Mouse (Mus musculus) large intestine, adult 2 months (tissue): ENCODE measurements around the gene Gramd1c. TPM values are rescaled to one million over a fixed set of nuclear protein-coding genes. Genes with fewer than 3 reads are reported as not detected.

Source experiments
- DNase-seq: peaks from one replicate; pipeline ENCODE4 v3.0.0-alpha.2; 2012; ENCODE audit warnings: low read depth, low spot score
- WGBS: fragments of 180-500 bp; shearing (Covaris S2); methylation state at CpG from one replicate; pipeline ENCODE4 v1.1.7; 2018; 5-methylcytosine and 5-hydroxymethylcytosine counted together
- polyA plus RNA-seq: library from polyadenylated mRNA; depleted of rRNA; stranded (reverse); fragments of >200 nt; gene quantifications from 2 replicates; pipeline ENCODE4 v1.2.3, GENCODE M21; 2012

The Gramd1c gene
- polyA plus RNA-seq, 1 experiment: 1.7 TPM

DNA sequence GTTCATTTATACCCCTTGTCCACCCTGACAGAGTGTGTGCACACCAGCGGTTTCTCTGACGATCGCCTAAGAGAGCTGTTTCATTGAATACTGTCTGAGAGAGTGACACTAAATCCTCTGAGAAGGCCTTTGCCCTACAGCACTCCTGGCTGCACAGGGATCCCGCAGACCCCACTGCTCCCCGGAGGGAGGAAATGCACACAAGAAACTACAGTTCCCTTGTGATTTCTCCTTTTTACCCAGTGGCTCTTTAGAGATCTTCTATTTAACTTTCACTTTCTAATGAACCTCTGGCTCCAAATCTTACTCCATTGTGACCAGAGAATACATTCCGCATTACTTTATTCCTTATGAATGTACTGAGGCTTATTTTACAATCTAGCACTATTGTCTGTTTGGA is 36.9 kb downstream of the Gramd1c start:
- 20% methylated on average over 6 of the region's 6 CpGs for WGBS
- DNase-seq: no peak

DNA sequence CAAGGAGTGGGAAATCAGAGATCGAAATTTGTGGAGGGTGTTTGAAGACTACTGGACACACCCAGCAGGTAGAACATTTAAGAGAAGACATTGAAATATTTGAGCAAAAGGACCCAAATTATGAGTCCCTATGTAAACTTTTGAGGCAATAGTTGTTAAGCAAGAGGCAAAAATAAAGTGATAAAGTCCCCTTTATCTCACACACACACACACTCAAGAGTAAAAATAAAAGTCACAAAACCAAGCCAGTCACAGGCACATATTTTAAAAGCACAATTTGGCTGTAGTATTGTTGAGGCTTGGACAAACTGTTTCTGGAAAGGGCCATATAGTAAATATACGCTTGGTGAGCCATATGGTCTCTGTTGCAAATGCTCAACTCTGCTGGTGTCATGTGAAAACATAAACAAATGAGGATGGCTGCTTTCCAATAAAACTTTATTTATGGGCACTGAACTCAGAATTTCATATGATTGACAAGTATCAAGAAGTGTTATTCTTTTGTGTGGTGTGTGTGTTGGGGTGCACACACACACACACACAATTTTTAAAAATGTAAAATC is 44.1 kb downstream of the Gramd1c start:
- WGBS: 54% methylated on average over 2 of the region's 2 CpGs

DNA sequence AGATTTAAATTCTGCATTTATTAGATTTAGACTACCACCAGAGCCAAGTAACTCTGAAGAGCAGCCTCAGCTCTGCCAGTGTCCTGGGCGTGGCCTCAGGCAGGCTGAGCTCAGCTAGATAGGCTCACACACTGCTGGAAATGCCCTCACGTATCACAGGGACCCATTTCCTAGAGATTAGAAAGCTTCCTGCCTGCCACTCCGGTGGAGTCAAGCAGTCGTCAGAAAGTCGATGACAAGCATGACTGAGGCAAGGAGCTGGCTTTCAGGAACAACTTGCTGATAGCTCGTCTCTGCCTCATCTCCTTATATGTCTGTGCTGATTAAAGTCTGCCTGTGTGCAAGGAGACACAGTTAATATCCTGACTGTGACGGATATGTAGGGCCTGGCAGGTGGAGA is 44.8 kb downstream of the Gramd1c start:
- peak; percentile 11 for DNase-seq
- WGBS: 25% methylated on average over 7 of the region's 7 CpGs

More for the DNA sequence above, 44.1 kb downstream of the Gramd1c start:
- no peak for DNase-seq

DNA sequence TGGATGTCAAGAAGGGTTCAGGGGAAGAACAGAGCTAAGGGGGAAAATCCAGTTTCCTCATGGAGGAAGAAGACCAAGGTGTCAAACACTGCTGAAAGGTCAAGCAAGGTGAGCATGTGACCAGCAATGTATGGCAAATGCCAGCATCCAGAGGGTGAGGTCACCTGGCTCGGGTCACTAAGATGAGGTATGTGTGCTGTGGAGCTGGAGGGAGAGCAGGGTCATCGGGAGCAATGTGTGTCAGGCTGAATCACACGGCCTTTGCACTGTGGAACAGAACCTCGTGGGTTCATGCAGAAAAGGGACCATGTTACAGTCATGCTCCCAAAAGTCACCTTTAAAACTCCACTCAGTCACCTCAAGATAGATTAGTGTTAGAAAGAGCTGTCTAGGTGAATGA is 45.4 kb downstream of the Gramd1c start:
- 87% methylated on average over 4 of the region's 4 CpGs for WGBS
- DNase-seq: no peak

DNA sequence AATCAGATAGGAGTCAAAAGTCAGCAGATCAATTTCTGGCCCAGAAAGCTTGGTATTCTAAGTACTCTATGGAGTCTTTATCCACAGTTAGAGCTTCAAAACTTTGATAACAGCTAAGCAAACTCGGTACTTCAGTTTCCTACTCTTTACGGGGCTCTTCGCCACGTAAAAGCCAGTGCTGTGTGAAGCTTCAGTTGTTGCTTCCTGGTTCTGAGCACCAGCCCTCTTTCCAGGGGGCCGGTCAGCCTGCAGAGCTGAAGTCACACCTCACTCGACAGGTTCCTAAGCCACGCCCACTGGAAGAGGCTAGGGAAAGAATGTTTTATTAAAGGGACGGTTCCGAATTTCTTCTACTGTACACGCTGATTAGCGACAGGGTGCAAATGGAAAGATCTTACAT is 47.0 kb downstream of the Gramd1c start:
- peak; percentile 84 for DNase-seq
- 5% methylated on average over 11 of the region's 11 CpGs for WGBS

DNA sequence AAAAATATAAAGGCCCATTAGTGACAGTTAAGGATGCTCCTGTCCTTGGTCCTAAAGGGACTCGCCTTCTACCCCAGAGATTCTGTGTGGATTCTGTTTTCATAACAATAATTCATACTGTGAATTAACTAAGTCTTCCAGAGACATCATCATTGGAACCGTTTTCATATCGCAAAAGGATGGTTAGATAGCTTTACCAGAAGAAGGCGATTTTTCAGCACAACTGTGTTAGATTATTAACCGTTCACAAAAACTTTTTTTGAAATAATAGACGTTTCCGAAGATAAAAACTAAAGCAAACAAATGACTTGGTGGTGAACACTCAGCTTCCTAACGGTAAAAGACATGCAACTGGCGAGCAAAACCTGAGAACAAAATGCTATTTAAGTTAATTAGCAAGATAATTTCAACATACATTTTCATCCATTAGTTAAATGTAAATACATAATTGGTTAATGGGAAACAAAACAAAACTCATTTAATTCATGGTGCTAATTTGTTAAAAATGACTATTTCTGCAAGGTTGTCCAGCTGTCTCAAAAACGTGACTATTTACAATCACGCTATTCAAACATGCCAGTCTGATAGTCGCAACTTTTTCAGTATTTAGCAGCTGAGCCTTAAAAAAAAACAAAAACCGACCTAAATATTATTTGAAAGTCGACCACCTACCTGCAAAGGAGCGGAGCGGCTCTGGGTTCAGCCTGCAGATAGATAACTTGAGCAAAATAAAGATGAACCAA is 47.6 kb downstream of the Gramd1c start:
- no peak for DNase-seq
- WGBS: 36% methylated on average over 16 of the region's 16 CpGs

DNA sequence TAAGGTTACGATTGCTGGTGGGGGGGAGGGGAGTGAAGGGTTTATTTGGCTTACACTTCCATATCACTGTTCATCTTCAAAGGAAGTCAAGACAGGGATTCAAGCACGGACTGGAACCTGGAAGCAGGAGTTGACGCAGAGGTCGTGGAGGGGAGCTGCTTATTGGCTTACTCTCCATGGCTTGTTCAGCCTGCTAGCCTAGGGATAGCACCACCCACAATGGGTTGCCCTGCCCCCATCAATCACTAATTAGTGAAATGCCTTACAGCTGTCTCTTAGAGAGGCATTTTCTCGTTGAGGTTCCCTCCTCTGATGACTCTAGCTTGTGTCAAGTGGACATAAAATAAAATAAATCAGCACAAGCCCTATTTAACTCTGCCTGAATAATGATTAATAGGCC is 52.1 kb downstream of the Gramd1c start:
- 78% methylated on average over 5 of the region's 5 CpGs for WGBS
- DNase-seq: no peak

DNA sequence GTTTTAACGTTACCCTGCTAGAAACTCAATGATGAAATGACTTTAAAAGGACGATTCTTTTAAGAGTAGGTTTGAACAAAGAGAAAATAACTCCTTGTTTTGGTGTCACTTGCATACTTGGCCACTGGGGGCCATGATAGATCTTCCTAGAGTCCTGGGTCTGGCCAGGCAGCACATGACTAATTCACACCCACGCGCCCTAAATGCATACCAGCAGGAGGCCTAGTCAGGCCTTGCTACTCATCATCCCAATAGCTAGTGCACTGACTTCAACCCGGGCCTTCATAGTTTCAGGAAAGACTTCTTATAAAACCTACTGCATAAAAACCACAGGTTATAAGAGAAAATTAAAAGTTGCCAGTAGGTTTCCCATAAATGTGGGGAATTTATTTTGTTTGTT is 61.1 kb downstream of the Gramd1c start:
- no peak for DNase-seq
- WGBS: 70% methylated on average over 5 of the region's 5 CpGs

DNA sequence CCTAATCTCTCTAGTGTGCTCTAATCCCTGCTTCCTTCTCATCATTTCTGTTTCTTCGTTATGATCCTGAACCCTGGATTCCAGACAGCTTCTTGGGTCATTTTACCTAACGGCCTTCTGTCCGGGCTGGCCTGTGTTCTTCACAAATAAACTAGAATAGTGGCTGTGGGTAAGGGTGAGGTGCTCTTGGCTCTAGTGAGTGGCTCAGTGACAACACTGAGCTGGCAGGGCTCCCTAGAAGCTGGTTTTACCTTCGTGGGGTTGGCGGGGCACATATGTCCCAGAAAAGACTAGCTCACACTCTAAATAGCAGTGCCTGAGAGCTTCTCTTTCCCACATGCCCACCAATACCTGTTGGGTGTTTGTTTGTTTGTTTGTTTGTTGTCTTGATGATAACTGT is 63.6 kb downstream of the Gramd1c start:
- DNase-seq: no peak
- 86% methylated on average over 5 of the region's 5 CpGs for WGBS

DNA sequence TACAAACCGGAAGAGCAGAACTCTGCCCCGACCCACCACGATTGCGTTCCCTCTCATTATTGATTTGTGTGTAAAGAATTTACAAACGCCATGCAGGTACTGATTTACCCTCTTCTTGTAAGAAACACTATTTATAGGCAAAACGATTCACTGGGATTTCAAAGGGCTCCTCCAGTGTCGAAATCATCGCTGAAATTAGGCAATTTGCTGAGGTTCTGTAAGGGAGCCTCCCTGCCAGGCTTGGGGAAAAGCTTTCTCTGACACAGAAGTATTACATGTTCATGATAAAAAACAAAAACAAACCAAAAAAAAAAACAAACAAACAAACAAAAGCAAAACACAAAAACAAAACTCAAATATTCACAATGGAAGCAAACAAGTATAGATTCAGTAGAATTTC is 64.0 kb downstream of the Gramd1c start:
- DNase-seq: no peak
- 86% methylated on average over 8 of the region's 8 CpGs for WGBS

DNA sequence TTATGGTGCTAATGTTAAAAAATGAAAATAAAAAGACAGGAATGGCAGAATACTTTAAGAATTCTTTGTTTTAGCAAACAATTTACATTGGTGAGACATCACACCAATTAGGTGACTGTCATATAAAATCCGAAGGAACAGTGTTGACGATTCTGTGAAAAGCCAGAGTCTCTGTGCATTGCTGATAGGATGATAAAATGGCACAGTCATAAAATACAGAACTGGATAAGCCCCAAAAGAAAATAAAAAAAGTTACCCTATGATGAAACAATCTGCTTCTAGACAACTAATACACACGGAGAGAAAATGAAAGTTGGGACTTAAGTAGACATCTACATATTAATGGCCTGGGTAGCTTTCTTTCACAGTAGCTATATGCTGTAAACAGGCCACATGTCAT is 68.5 kb downstream of the Gramd1c start:
- no peak for DNase-seq
- 58% methylated on average over 3 of the region's 3 CpGs for WGBS

DNA sequence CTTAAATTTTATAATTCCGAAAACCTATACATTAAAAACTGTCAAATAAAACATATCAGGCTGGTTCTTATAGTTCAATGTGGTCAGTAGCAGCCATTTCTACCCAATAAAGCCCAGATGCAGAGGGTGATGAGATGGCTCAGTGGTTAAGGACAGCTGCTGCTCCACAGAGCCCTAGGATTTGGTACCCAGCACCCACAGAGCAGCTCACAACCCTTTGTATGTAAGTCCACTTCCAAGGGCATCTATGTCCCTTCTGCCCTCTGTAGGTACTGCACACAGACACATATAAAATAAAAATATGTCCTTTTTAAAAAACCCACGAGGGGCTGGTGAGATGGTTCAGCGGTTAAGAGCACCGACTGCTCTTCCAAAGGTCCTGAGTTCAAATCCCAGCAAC is 76.8 kb downstream of the Gramd1c start:
- no peak for DNase-seq
- WGBS: 94% methylated on average over 4 of the region's 4 CpGs

DNA sequence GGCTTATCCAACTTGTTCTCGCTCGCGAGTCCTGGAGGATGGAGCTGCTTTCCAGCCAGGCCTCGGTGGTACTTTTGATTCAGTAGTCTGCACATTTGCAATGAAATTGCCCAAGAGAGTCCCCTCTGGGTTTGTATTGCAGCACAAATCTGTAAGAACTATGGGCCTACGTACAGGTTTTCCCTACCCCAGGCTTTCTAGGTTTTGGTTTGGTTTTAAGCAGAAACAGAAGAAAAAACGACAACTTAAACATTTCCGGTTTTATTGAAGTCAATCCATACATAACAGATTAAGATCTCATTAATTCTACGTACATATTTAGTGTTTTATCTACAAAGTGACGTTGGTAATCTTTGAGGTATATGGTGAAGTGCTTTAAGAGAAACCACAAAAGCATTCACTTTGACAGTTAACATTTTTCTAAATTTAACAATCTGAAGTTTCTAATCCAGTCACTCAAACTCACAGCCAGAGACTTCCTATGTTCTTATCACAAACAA is 83.0 kb downstream of the Gramd1c start:
- no peak for DNase-seq
- 38% methylated on average over 9 of the region's 9 CpGs for WGBS

DNA sequence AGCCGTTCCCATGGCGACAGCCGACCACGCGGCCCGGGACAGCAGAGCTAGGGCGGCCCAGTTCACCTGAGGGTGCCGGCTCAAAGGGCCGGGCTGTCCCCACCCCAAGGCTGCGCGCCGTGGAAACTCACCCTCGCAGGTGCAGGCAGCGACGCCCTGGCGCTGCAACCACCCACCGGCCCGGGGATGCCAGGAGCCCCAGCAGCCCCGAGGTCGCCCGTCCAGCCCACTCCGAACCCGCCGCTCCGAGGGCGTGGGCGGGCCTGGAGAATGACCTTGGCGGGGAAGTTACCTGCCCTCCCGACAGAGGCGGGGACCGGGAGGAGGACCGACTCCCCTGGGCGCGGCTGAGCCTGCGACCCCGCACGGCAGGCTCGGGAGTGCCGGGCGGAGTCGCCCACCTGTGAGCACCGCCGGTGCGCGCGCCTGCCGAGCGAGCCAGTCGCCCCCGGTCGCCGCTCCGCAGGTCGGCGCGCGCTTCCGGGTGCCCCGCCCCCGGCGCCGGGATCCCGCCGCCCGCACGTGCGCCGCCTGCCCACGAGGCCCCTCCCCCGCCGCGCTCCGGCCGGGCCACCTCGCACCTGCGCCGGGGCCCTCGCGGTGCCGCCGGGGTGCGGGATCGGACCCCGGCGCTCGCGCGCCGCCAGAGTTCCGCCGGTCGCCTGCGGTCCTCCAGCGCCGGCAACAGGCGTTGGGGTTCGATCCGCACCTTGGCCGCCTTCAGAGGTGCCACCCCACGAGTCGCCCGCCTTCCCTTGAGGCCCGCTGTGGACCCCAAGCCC is 83.6 kb downstream of the Gramd1c start, which contains the start of gene Zdhhc23:
Zdhhc23 (minus strand) TSS at position 464 of the 782 bp plus-strand sequence.
- WGBS: under 1% methylated on average over 90 of the region's 103 CpGs
- peak; percentile 7 for DNase-seq

DNA sequence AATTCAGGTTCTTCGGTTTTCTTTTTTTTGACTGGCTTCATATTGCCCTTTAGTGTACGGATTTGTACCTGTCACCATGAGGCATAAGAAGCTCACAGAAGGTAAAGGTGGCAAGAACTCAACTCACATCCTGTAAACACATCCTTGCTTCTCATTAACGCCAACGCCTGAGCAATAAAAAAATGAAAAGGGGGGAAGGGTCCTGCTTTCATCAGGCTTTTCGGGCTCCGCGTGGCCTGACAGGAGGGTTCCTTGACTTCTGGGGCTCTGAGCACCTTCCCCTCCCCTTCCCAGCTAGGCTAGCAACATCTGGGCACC is 84.2 kb downstream of the Gramd1c start:
- WGBS: 29% methylated on average over 7 of the region's 7 CpGs
- DNase-seq: peak; percentile 4

DNA sequence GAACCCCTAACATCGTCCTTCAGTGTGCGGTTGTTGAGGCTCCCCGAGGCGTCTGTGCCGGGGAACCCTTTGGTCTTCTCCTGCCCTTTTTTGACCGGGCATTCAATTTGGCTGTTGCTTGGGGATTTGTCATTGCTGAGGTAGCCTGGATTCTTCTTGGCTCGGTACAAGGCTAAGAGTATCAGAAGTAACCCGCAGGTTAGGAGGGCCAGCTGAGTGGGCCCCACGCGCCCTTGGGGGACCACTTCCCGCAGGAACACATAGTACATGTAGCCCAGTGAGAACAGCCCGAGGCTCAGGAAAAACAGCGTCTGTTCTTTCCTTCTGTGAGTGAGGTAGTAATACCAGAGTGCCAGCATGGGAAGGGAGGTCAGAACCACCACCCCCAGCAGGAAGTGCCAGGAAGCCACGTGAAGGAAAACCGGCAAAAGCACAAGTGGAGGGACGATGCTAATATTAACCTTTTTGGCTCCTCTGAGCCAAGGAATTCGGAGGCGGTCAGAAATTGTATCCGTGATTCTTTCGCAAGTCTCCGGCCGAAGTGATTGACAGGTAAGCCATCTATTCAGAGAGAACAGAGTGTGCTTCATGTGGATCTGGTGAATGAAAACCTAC is 89.4 kb downstream of the Gramd1c start:
- DNase-seq: no peak
- WGBS: 89% methylated on average over 22 of the region's 22 CpGs

DNA sequence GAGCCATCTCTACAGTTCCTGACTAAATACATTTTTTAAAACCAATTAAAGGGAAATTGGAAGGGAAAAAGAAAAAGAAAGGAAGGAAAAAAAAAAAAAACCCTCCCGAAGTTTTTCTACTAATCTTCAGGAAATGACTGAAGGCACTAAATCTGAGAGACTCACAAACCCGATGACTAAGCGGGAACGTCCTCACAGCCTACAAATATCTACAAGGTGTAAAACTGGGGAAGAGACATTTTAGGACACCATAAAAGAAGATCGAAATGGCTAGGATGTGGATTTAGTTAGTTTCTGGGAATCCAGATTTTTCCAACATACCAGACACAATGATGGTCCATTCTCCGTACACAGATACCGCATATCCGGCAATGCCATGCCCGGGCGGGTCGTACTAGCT is 90.0 kb downstream of the Gramd1c start:
- WGBS: 86% methylated on average over 11 of the region's 11 CpGs
- DNase-seq: no peak

DNA sequence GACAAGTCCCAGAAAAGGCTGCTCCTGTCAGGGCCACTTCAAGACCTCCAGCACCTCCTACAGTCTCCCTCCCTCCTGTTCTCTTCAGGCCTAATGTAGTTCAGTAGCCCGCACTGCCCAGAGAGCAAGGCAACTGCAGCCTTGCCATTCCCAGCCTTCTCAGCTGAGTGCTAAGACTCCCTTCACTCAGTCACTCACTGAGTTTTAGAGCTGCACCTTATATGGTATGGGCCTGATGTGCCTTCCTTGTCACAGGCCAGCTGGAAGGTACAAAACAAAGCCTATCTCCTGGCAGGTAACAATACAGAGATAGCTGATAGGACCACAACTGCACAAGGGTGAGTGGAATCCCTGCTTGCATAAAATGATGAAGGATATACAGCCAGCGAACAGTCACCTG is 90.8 kb downstream of the Gramd1c start:
- WGBS: 96% methylated on average over 2 of the region's 2 CpGs
- no peak for DNase-seq

DNA sequence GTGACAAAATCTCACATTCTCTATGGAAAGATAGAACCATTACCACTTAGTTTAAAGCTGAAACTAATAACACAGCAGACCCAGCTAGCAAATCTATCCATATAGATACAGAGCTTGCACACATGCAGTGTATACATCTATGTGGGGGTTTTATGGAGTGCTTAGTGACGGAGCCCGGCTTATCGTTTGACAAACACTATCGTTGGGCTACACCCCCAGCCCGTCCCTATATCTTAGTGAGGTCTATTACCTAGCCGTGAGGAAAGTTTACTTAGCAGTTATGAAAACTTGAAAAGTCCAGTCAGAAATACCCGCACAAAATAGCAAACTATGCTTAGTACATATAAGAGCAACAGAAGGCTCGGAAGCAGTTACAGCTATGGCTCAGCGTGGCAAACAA is 91.4 kb downstream of the Gramd1c start:
- DNase-seq: no peak

DNA sequence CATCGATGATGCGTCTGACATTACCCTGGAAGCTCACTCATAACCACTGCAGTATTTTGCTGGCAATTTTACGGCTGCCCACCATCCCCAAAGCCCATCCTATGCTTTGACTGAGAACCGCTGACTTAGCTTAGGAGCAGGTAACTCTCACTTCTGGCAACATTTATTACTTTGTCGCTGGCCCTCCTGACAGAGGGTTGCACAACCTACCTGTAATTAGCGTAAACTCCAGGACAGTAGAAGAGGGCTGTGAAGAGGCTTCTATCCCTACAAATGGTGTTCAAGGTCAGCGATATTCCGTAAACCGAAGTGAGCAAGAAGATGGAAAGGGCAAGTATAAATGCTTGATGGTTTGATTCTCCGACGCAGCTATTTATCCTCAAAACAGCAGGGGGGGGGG is 92.0 kb downstream of the Gramd1c start:
- WGBS: 78% methylated on average over 11 of the region's 11 CpGs
- no peak for DNase-seq

More for the DNA sequence above, 91.4 kb downstream of the Gramd1c start:
- 56% methylated on average over 9 of the region's 9 CpGs for WGBS
